Mouse (Mus musculus) C2C12 (cell line): ENCODE data around the gene Mtif2. TPM values are rescaled to one million over a fixed set of nuclear protein-coding genes. Genes with fewer than 3 reads are reported as not detected.
A peak's percentile ranks its signal among the peaks of the same experiment; 100 is the strongest.

ENCODE experiments used
- H3K27me3 ChIP-seq: one replicate; pipeline ENCODE4 v1.6.1; 2011; ENCODE audit not compliant: control insufficient read depth, insufficient read depth, insufficient read length
- H3K36me3 ChIP-seq: one replicate; pipeline ENCODE4 v1.6.1; 2011; ENCODE audit not compliant: control insufficient read depth, insufficient read depth
- H3K4me3 ChIP-seq: one replicate; pipeline ENCODE4 v1.5.1; 2011; ENCODE audit warnings: mild to moderate bottlenecking, control low read depth; ENCODE audit not compliant: poor library complexity, insufficient read depth, severe bottlenecking
- H3K79me2 ChIP-seq: one replicate; pipeline ENCODE4 v1.6.1; 2011; ENCODE audit not compliant: control insufficient read depth, insufficient read depth
- H3K79me3 ChIP-seq: one replicate; pipeline ENCODE4 v1.6.1; 2011; ENCODE audit warnings: low read depth, control low read depth
- H3ac ChIP-seq: one replicate; pipeline ENCODE3; 2011; ENCODE audit warnings: low read depth; ENCODE audit not compliant: control insufficient read depth, insufficient read length
- CEBPB ChIP-seq: IDR thresholded peaks from one replicate; pipeline ENCODE4 v1.6.1; 2011; ENCODE audit warnings: low read depth, mild to moderate bottlenecking, control low read depth, moderate library complexity
- CTCF ChIP-seq: IDR thresholded peaks from one replicate; pipeline ENCODE4 v1.5.1; 2011; ENCODE audit not compliant: control insufficient read depth, insufficient read depth, insufficient read length
- FOSL1 ChIP-seq: IDR thresholded peaks from one replicate; pipeline ENCODE4 v1.8.0; 2011; ENCODE audit warnings: mild to moderate bottlenecking, low read length; ENCODE audit not compliant: poor library complexity, insufficient read depth, severe bottlenecking
- MAX ChIP-seq: IDR thresholded peaks from one replicate; pipeline ENCODE4 v1.6.1; 2011; ENCODE audit warnings: mild to moderate bottlenecking, control low read depth
- MYOD1 ChIP-seq: IDR thresholded peaks from one replicate; pipeline ENCODE4 v1.6.1; 2011; ENCODE audit warnings: low read depth; ENCODE audit not compliant: control insufficient read depth, insufficient read length
- MYOG ChIP-seq: IDR thresholded peaks from one replicate; pipeline ENCODE4 v1.6.1; 2011; ENCODE audit not compliant: control insufficient read depth, insufficient read length; ENCODE audit errors: extremely low read depth
- USF1 ChIP-seq: IDR thresholded peaks from one replicate; pipeline ENCODE4 v1.6.1; 2011; ENCODE audit warnings: low read depth, mild to moderate bottlenecking, control low read depth, moderate library complexity
- polyA plus RNA-seq: library from polyadenylated mRNA; unstranded; fragments of >200 nt; fragmentation: generic; extraction: Trizol; gene quantifications from one replicate; pipeline ENCODE4 v1.2.1, GENCODE M21; 2012; ENCODE audit warnings: missing spikeins

Gene Mtif2
- polyA plus RNA-seq, 1 experiment = 4.9 TPM

DNA sequence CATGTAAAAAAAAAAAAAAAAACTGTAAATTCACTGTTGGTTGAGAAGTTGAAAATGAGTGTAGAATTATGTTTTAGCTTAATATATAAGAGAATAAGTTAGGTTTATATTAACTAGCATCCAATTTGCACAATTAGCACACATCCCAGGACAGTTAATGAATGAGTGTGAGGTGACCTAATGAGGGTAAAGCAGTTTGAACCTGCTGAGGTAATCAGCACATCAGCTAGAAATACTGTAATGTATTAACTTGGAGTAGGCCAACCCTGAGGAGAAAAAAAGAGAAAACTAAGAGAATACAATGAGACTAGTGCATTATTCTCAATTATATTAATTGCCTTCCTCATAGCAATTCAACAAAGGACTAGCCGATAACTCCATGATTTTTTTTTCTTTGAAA lies 16.8 kb upstream of the Mtif2 start:
- H3K79me2 ChIP-seq = peaks cover 10% of the 10 kb centered on the region
- H3K4me3 ChIP-seq = no peak overlapping the region
- H3K27me3 ChIP-seq = no peaks in the 10 kb centered on the region
- TF ChIP-seq MAX (no peak), MYOD1 (no peak), FOSL1 (no peak), CEBPB (no peak), USF1 (no peak), CTCF (no peak), MYOG (no peak)
- H3ac ChIP-seq = no peak overlapping the region
- H3K79me3 ChIP-seq = no peaks in the 10 kb centered on the region
- H3K36me3 ChIP-seq = peaks cover 62% of the 10 kb centered on the region

GRCm38 (mm10) chr11:29512818-29513535 lies 13.2 kb upstream of the Mtif2 start:
- TF ChIP-seq FOSL1 (no peak), MYOG (no peak), MAX (no peak), CEBPB (no peak), MYOD1 (no peak), USF1 (no peak), CTCF (no peak)
- Histone ChIP-seq H3ac (no peak overlapping the region), H3K79me2 (peaks cover 10% of the 10 kb centered on the region), H3K27me3 (no peaks in the 10 kb centered on the region), H3K79me3 (no peaks in the 10 kb centered on the region), H3K4me3 (no peak overlapping the region), H3K36me3 (peaks cover 37% of the 10 kb centered on the region)

DNA sequence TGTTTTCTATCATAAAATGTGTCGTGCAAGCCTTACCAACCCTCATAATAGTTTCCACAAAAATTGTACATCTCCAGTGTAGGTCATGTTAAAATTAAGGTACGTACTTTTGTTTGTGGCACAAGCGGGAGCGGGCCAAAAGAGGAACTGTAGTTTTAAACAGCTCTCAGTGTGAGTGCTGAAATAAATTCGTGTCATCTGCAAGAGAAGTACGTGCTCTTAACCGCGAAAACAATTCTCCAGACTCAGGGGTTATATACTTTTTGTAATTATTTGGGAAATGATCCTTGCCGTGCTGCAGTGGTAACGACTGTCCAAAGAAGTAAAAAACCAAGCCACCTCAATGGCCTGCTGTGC lies 11.9 kb upstream of the Mtif2 start:
- no peaks in the 10 kb centered on the region for H3K27me3 ChIP-seq
- TF ChIP-seq FOSL1 (no peak), USF1 (no peak), MYOD1 (no peak), CTCF (no peak), MAX (no peak), CEBPB (no peak), MYOG (no peak)
- peak overlapping the region; percentile 41 for H3K4me3 ChIP-seq
- no peaks in the 10 kb centered on the region for H3K79me3 ChIP-seq
- peak overlapping the region; percentile 55 for H3ac ChIP-seq
- peaks cover 37% of the 10 kb centered on the region for H3K36me3 ChIP-seq
- peaks cover 10% of the 10 kb centered on the region for H3K79me2 ChIP-seq

DNA sequence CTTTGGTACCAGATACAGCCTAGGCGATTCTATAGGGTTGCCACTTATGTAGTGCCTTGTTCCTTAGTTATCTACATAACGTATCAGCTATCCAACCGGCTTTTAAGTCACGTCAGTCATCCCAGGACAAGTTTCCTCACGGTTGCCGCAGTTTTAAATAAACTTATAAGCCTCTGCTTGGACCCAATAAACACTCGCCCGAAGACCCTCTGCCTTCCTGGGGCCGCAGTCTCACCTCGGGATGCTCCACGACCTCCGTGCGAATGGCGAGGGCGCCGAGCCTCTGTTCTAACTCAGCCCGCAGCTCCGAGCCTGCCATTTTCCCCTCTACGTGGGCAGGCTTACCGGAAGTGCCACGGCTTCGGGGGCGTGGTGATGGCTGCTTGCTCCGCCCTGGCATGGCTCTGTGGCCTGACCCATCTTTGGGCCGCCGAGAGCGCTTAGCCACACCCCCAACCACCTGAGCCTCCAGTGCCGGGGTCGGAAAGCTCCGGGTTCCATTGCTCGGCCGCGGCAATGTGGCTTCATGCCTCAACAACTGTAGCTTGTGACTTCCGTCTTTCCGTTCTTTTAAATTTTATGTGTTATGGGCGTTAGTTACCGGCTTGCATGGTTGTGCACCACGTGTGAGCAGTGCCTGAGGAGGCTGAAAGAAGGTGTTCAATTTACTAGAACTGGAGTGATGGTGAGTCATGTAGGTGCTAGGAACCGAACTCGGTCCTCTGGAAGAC lies 11.4 kb upstream of the Mtif2 start, which contains the start of gene Prorsd1:
Gene Prorsd1, minus strand, starts transcription at position 352 of the 731 bp plus-strand sequence.
- Histone ChIP-seq H3K36me3 (peaks cover 32% of the 10 kb centered on the region), H3ac (peak within 1 kb of the TSS; percentile 80), H3K4me3 (peak within 1 kb of the TSS; percentile 41), H3K79me3 (no peaks in the 10 kb centered on the region), H3K79me2 (peaks cover 10% of the 10 kb centered on the region), H3K27me3 (no peaks in the 10 kb centered on the region)
- TF ChIP-seq CTCF = no peak
- peak; percentile 36 for TF ChIP-seq MAX
- no peak for TF ChIP-seq FOSL1
- TF ChIP-seq MYOD1 = no peak
- TF ChIP-seq CEBPB = no peak
- peak; percentile 80 for TF ChIP-seq USF1
- no peak for TF ChIP-seq MYOG

DNA sequence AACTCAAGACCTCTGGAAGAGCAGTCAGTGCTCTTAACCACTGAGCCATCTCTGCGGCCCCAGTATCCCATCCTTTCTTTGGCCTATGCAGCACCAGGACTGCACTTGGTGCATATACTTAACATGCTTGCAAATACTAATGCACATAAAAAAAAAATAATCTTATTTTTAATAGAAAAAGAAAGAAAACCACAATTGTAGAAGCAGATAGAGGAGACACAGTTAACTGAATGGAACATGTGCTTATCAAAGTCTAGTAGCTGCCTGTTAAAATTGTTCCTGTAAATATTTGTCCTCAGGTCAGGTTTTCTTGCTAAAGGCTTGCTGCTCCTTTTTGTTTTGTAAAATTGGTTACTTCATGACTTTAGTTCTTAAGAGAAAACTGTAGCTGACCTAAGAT lies 12.0 kb downstream of the Mtif2 start:
- H3K36me3 ChIP-seq = peaks cover 74% of the 10 kb centered on the region
- TF ChIP-seq USF1 = no peak
- TF ChIP-seq CEBPB = no peak
- no peak for TF ChIP-seq FOSL1
- no peak for TF ChIP-seq MYOD1
- TF ChIP-seq MYOG = no peak
- TF ChIP-seq MAX = no peak
- no peak for TF ChIP-seq CTCF
- no peaks in the 10 kb centered on the region for H3K27me3 ChIP-seq
- H3K4me3 ChIP-seq = no peak overlapping the region
- H3K79me2 ChIP-seq = no peaks in the 10 kb centered on the region
- no peaks in the 10 kb centered on the region for H3K79me3 ChIP-seq
- no peak overlapping the region for H3ac ChIP-seq
